Mouse (Mus musculus): Measurements from ENCODE around the gene Usp21.
"Not testable (repeated sequence)": the region's sequence is repeated elsewhere in the genome, so short reads cannot be mapped to it uniquely, and the experiment has no call there.

Usp21 gene

GRCm38 (mm10) chr1:171241952-171242351 lies 45.8 kb downstream of the Usp21 start:
- DNase-seq (ENCODE audit: low spot score): not testable (repeated sequence)

- DNase-seq (ENCODE audit: low spot score): no peak
Observed at GRCm38 (mm10) chr1:171240911-171241310, 46.9 kb downstream of the Usp21 start.

- no peak for DNase-seq (ENCODE audit: low spot score)
Observed at GRCm38 (mm10) chr1:171239992-171240744, 47.6 kb downstream of the Usp21 start.

GRCm38 (mm10) chr1:171238463-171238862 lies 49.3 kb downstream of the Usp21 start:
- DNase-seq (ENCODE audit: low spot score): peak; percentile 59

GRCm38 (mm10) chr1:171237438-171237837 lies 50.4 kb downstream of the Usp21 start:
- no peak for DNase-seq (ENCODE audit: low spot score)

- DNase-seq (ENCODE audit: low spot score): no peak
Observed at GRCm38 (mm10) chr1:171235791-171236190, 52.0 kb downstream of the Usp21 start.

- no peak for DNase-seq (ENCODE audit: low spot score)
Observed at GRCm38 (mm10) chr1:171234538-171234937, 53.3 kb downstream of the Usp21 start.

GRCm38 (mm10) chr1:171234126-171234525 lies 53.7 kb downstream of the Usp21 start, which contains the start of gene Fcer1g:
TSS of gene Fcer1g (minus strand) at chr1:171234365.
- DNase-seq (ENCODE audit: low spot score): no peak

- no peak for DNase-seq (ENCODE audit: low spot score)
Observed at GRCm38 (mm10) chr1:171232800-171233730, 54.7 kb downstream of the Usp21 start.

GRCm38 (mm10) chr1:171232348-171232747 lies 55.4 kb downstream of the Usp21 start:
- DNase-seq (ENCODE audit: low spot score): no peak

Data from MN1 (cell line).